14 mouse cellular contexts compared by ENCODE assay signal in the genomic region with DNA sequence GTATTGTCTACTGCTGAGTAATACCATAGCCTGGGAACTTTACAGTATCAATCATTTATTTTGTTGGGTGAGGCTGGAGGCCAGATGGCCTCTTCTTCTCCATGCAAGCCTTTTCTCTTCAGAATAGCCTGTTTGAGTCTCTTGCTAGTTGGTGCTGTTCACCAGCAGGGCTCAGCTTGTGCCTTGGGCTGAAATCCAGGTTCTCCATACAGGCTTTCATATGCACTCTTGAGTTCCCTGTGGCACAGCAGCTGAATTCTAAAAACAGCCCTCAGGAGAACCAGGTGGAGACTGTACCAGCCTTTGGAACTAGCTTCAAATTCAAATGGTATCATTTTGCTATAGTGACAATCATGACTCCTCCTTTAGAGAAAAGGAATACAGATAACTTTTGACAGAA.
"Had no signal": no experiment of that assay in that cellular context is flagged by ENCODE, and none has a peak within 500 bp of the region (broad histone marks: within the 10 kb centered on the region; RNA-seq: fewer than 3 reads in every experiment).

No protein-coding gene starts in this region.

- H3K27me3 ChIP-seq: limb, embryonic 12.5 days; liver, embryonic 13.5 days; lung, embryonic 15.5 days; megakaryocyte, embryonic 14.5 days; midbrain, embryonic 12.5 days had no signal

- H3K36me3 ChIP-seq: limb, embryonic 12.5 days; liver, embryonic 13.5 days; lung, embryonic 15.5 days; midbrain, embryonic 12.5 days had no signal

- H3K9ac ChIP-seq: limb, embryonic 12.5 days; liver, embryonic 13.5 days; liver, postnatal 0 days; lung, embryonic 15.5 days; midbrain, embryonic 12.5 days had no signal

- H3K9me3 ChIP-seq: limb, embryonic 12.5 days; liver, embryonic 13.5 days; lung, embryonic 15.5 days; megakaryocyte, embryonic 14.5 days; midbrain, embryonic 12.5 days had no signal

- ATAC-seq: liver, postnatal 0 days had no signal

- DNase-seq: kidney, postnatal 10 days; liver; liver, embryonic 13.5 days; liver, postnatal 0 days; lung, postnatal 14 days; right cerebral cortex, postnatal 14 days; thymus, postnatal 4 days had no signal

- H3K27ac ChIP-seq: left cerebral cortex, adult 2 months; limb, embryonic 12.5 days; liver, embryonic 13.5 days; lung, embryonic 15.5 days; macrophage; midbrain, embryonic 12.5 days; stomach, postnatal 0 days had no signal

- H3K4me1 ChIP-seq: limb, embryonic 12.5 days; liver, embryonic 13.5 days; lung, embryonic 15.5 days; midbrain, embryonic 12.5 days had no signal

- H3K4me2 ChIP-seq: limb, embryonic 12.5 days; liver, embryonic 13.5 days; lung, embryonic 15.5 days; midbrain, embryonic 12.5 days had no signal

- H3K4me3 ChIP-seq: left cerebral cortex, adult 2 months; limb, embryonic 12.5 days; liver, embryonic 13.5 days; lung, embryonic 15.5 days; megakaryocyte, embryonic 14.5 days; midbrain, embryonic 12.5 days had no signal
